Mouse (Mus musculus) olfactory bulb, adult 2 months (tissue): Measurements from ENCODE around the gene T2.

Source experiments
- CTCF ChIP-seq: fragments of 200-500 bp; IDR thresholded peaks from 2 replicates; pipeline ENCODE4 v1.5.1; 2012; ENCODE audit warnings: low read depth, mild to moderate bottlenecking, low read length, moderate library complexity; ENCODE audit not compliant: insufficient read depth
- POLR2A ChIP-seq: fragments of 200-500 bp; IDR thresholded peaks from 2 replicates; pipeline ENCODE4 v1.6.1; 2012; ENCODE audit warnings: mild to moderate bottlenecking, low read depth, low read length, moderate library complexity; ENCODE audit not compliant: insufficient read depth

GRCm38 (mm10) chr17:8390487-8390886 is 34.7 kb downstream of the T2 start:
- TF ChIP-seq CTCF (no peak), POLR2A (no peak)
